Mouse (Mus musculus) forebrain, embryonic 16.5 days (tissue): Measurements from ENCODE around the gene Pglyrp4. TPM values are rescaled to one million over a fixed set of nuclear protein-coding genes. Genes with fewer than 3 reads are reported as not detected.
"Not testable (repeated sequence)": the region's sequence is repeated elsewhere in the genome, so short reads cannot be mapped to it uniquely, and the experiment has no call there.

Experiments used
- ATAC-seq: fragments of 200-750 bp; cut with Nextera tagmentation; 2 replicates; pipeline ENCODE4 v1.8.0; 2017; ENCODE audit warnings: mild to moderate bottlenecking, moderate library complexity
- H3K27ac ChIP-seq: fragments of 300-500 bp; sonication (generic); 2 replicates; pipeline ENCODE4 v1.5.1; 2014; ENCODE audit warnings: low read length, control low read depth
- H3K27me3 ChIP-seq: fragments of 300-500 bp; sonication (generic); replicated peaks from 2 replicates; pipeline ENCODE4 v1.6.1; 2014; ENCODE audit warnings: low read length; ENCODE audit not compliant: control insufficient read depth, insufficient read depth
- H3K36me3 ChIP-seq: fragments of 300-500 bp; sonication (generic); 2 replicates; pipeline ENCODE4 v1.6.1; 2014; ENCODE audit not compliant: control insufficient read depth, insufficient read depth
- H3K4me1 ChIP-seq: fragments of 300-500 bp; sonication (generic); replicated peaks from 2 replicates; pipeline ENCODE4 v1.6.1; 2014; ENCODE audit warnings: low read length; ENCODE audit not compliant: control insufficient read depth, insufficient read depth
- H3K4me2 ChIP-seq: fragments of 300-500 bp; sonication (generic); 2 replicates; pipeline ENCODE4 v1.6.1; 2014; ENCODE audit warnings: mild to moderate bottlenecking, low read length, control low read depth
- H3K4me3 ChIP-seq: fragments of 300-500 bp; sonication (generic); replicated peaks from 2 replicates; pipeline ENCODE4 v1.5.1; 2014; ENCODE audit warnings: mild to moderate bottlenecking, low read length, control low read depth
- H3K9ac ChIP-seq: fragments of 300-500 bp; sonication (generic); replicated peaks from 2 replicates; pipeline ENCODE4 v1.6.1; 2014; ENCODE audit warnings: low read depth, low read length, control low read depth
- H3K9me3 ChIP-seq: fragments of 300-500 bp; sonication (generic); 2 replicates; pipeline ENCODE4 v1.6.1; 2016; ENCODE audit warnings: low read length; ENCODE audit not compliant: control insufficient read depth
- WGBS: fragments of 180-500 bp; shearing (Covaris S2); extraction: QIAGEN DNeasy Blood & Tissue Kit; methylation state at CpG from one replicate; pipeline ENCODE4 v1.1.7; 2014; 5-methylcytosine and 5-hydroxymethylcytosine counted together
- polyA plus RNA-seq: library from polyadenylated mRNA; unstranded; fragments of >200 nt; fragmentation: Nextera tagmentation; extraction: Ambion mirVana; gene quantifications from 2 replicates; pipeline ENCODE4 v1.2.1, GENCODE M21; 2015

The Pglyrp4 gene
- polyA plus RNA-seq, 1 experiment from 2014 or later: not detected

- H3K36me3 ChIP-seq: no peaks in the 10 kb centered on the region
- H3K4me1 ChIP-seq: no peaks in the 10 kb centered on the region
- ATAC-seq: no peak
- WGBS: 94% methylated on average over 1 of the region's 1 CpGs
- H3K27ac ChIP-seq: no peak overlapping the region
- no peak overlapping the region for H3K4me3 ChIP-seq
- no peak overlapping the region for H3K4me2 ChIP-seq
- H3K27me3 ChIP-seq: no peaks in the 10 kb centered on the region
- H3K9ac ChIP-seq: no peak overlapping the region
- no peaks in the 10 kb centered on the region for H3K9me3 ChIP-seq
Observed at GRCm38 (mm10) chr3:90749658-90750057, 23.0 kb downstream of the Pglyrp4 start.

GRCm38 (mm10) chr3:90777776-90778175 is 51.1 kb downstream of the Pglyrp4 start, which contains the start of gene Gm5849:
Gene Gm5849 (minus strand): TSS chr3:90777876.
- H3K4me3 ChIP-seq, H3K9me3 ChIP-seq, H3K27ac ChIP-seq, H3K9ac ChIP-seq, H3K36me3 ChIP-seq, H3K4me1 ChIP-seq, ATAC-seq, H3K4me2 ChIP-seq, H3K27me3 ChIP-seq: not testable (repeated sequence)
- 85% methylated on average over 1 of the region's 1 CpGs for WGBS

Other genes starting within 250 kb of the Pglyrp4 start
- 76.8 and 83.3 TPM in 2 replicates for gene Snapin, start 235.9 kb upstream of the Pglyrp4 start, polyA plus RNA-seq
- gene Chtop, start 217.4 kb upstream of the Pglyrp4 start, polyA plus RNA-seq: 202 and 220 TPM in 2 replicates
- 11.2 and 14.3 TPM in 2 replicates for gene S100a1, start 212.5 kb upstream of the Pglyrp4 start, polyA plus RNA-seq
- 8.0 and 9.7 TPM in 2 replicates for gene S100a13, start 212.5 kb upstream of the Pglyrp4 start, polyA plus RNA-seq
- 0.31 TPM in 1 of 2 replicates, not detected in the other for gene S100a14, start 200.1 kb upstream of the Pglyrp4 start, polyA plus RNA-seq
- 36.2 and 44.2 TPM in 2 replicates for gene S100a16, start 189.7 kb upstream of the Pglyrp4 start, polyA plus RNA-seq
- gene S100a3, start 166.3 kb upstream of the Pglyrp4 start, polyA plus RNA-seq: 0.07 TPM in 1 of 2 replicates, not detected in the other
- gene S100a2, start 136.7 kb upstream of the Pglyrp4 start, polyA plus RNA-seq: not detected in 2 replicates
- gene Gm42674, start 125.0 kb upstream of the Pglyrp4 start, polyA plus RNA-seq: not detected in 2 replicates
- gene S100a4, start 123.1 kb upstream of the Pglyrp4 start, polyA plus RNA-seq: 0.65 and 1.3 TPM in 2 replicates
- gene S100a5, start 118.4 kb upstream of the Pglyrp4 start, polyA plus RNA-seq: not detected in 2 replicates
- gene S100a6, start 114.0 kb upstream of the Pglyrp4 start, polyA plus RNA-seq: 9.5 and 13.3 TPM in 2 replicates
- gene S100a7a, start 72.9 kb upstream of the Pglyrp4 start, polyA plus RNA-seq: not detected in 2 replicates
- gene S100a8, start 57.9 kb upstream of the Pglyrp4 start, polyA plus RNA-seq: 1.8 and 5.4 TPM in 2 replicates
- 0.77 and 3.4 TPM in 2 replicates for gene S100a9, start 31.2 kb upstream of the Pglyrp4 start, polyA plus RNA-seq
- gene Gm5849, start 51.0 kb downstream of the Pglyrp4 start, polyA plus RNA-seq: not detected in 2 replicates